Mouse (Mus musculus) brain, adult 2 months (tissue): Measurements from ENCODE around the gene Prpsap1.
"Not testable (repeated sequence)": the region's sequence is repeated elsewhere in the genome, so short reads cannot be mapped to it uniquely, and the experiment has no call there.

Experiments used
- DNase-seq: peaks from one replicate; pipeline ENCODE4 v3.0.0; 2011; ENCODE audit warnings: low read depth, low spot score

The Prpsap1 gene

GRCm38 (mm10) chr11:116488693-116489375 lies 5.2 kb downstream of the Prpsap1 start:
- no peak for DNase-seq

DNA sequence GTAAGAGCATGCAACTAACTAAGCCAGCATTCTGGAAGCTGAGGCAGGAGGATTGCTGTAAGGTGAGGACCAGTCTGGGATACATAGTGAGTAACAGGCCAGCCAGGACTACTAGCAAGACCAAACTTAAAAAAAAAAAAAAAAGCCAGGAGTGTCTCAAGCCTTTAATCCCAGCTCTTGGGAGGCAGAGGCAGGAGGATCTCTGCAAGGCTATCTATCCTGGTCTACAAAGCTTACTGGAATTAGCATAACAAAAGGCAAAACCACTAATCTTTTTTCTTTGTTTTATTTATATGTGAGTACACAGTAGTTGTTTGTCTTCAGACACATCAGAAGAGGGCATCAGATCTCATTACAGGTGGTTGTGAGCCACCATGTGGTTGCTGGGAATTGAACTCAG lies 5.8 kb downstream of the Prpsap1 start:
- no peak for DNase-seq

GRCm38 (mm10) chr11:116484261-116484660 lies 9.7 kb downstream of the Prpsap1 start:
- DNase-seq = no peak

GRCm38 (mm10) chr11:116481776-116482175 lies 12.2 kb downstream of the Prpsap1 start:
- peak; percentile 86 for DNase-seq

DNA sequence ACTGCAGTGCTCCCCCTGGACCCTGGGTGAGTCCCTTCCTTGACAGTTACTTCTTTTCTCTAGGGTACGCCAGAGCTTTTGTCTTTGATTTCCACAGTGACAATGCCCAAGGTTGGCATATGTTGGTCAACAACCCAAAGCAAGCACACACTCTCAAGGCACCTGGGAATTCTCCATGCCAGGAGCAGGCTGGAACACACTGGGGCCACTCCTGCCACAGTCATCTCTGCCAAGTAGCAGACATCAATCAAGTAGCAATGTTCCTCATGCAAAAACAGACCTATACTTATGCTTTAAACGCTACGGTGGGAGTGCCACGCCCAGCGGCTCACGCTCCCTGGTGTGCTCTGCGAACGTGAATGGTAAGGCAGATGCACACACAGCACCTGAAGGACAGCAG lies 13.0 kb downstream of the Prpsap1 start:
- DNase-seq = peak; percentile 63

DNA sequence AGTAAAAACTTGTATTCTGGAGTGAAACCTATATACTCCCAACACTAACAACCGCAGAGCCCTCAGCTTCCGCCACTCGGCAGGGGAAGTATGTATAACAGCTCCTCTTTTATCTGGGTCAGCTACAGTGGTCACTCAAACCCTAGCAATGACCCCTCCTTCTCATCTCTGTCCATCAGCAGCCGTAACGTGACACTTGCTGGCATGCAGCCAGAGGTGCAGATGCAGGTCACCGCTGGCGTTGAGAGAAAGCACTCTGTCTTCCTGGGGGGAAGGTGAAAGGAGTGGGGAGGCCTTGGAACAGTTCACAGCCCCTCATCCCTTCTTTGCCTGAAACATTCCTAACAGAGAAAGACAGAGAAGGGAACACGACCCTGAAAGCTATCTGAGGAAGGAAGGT lies 14.2 kb downstream of the Prpsap1 start:
- no peak for DNase-seq

DNA sequence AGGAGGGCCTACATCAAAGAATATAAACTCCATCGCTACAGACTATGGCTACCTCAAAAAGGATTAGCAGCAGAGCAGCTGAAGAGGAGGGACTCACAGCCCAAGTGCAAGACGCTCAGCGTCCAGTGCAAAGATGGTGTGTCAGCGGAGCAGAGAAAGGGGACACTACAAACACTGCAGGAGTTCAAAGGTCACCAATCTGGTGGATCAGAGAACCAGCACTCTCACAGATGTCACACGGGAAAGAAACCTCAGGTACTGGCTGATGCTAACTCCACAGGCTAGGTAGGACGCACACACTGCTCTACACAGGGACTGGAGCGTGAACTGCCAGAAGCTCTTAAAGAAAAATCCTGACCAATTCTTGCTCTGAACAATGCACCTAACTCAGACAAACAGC lies 15.0 kb downstream of the Prpsap1 start:
- DNase-seq = no peak

DNA sequence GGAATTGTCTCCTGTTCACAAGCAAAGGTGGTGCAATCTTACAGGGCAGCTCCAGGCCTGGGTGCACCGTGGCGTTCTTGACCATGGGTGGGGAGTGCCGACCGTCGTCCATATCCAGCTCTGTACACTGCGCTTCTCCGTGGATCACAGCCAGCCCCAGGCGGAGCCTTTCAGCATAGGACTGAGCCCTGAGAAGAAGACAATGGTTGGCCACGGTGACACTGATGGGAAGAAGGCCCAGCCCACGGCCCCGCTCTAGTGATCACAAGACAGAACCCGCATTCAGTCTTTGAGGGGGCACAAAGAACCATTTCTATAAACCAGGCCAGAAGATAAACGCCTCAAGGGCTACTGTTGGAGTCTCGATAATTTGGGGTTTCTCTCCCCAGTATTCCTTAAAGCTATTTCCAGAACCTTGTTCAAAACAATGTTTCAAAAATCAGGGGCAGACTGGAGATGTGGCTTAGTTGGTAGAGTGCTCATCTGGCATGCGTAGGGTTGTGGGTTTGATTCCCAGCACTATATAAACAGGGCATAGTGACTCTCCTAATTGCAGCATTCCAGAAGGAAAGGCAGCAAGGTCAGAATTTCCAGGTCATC lies 16.7 kb downstream of the Prpsap1 start:
- peak; percentile 77 for DNase-seq

- no peak for DNase-seq
These were observed 17.3 kb downstream of the Prpsap1 start for GRCm38 (mm10) chr11:116476696-116477095.

DNA sequence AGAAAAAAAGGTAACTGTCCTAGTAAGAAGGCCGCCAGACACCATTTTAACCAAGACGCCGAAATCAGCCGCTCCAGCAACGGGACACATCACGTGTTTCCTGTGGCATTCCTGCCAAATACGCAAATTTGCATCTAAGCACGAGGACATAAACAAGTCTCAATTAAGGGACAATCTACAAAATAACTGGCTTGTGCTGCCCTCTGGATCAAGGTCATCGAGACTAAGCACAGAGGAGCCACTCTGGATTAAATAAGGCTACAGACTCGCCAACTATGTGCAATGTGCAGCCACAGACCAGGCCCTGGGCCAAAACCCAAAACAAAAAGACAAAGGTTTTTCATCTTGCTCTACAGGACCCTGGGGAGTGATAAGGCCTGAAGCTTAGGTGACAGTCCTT lies 18.0 kb downstream of the Prpsap1 start:
- DNase-seq = peak; percentile 66

DNA sequence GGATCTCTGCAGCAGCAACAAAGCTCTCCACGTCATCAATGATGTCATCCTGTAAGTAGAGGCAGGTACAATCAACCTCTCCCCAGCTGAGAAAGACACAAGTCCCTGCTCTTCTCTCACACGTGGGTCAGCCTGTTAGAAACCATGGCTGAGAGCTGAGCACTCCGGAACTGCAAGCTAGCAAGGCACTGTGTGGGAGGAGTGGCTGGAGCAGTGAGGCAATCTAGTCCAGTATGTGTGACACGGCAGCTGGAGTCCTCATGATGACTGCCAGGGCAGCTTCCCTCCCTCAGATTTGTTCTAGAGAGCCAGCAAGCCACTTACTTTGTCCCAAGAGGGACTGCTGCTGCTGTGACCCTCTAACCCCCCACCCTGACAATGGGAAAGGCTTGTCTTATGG lies 21.7 kb downstream of the Prpsap1 start:
- DNase-seq = peak; percentile 43

GRCm38 (mm10) chr11:116470896-116471295 lies 23.1 kb downstream of the Prpsap1 start:
- no peak for DNase-seq

- DNase-seq = no peak
These were observed 23.8 kb downstream of the Prpsap1 start for GRCm38 (mm10) chr11:116470249-116470648.

- not testable (repeated sequence) for DNase-seq
These were observed 25.7 kb downstream of the Prpsap1 start for GRCm38 (mm10) chr11:116468338-116468737.

GRCm38 (mm10) chr11:116466141-116466540 lies 27.9 kb downstream of the Prpsap1 start, which contains the start of gene Qrich2:
Qrich2 (minus strand) TSS chr11:116466241.
- no peak for DNase-seq

DNA sequence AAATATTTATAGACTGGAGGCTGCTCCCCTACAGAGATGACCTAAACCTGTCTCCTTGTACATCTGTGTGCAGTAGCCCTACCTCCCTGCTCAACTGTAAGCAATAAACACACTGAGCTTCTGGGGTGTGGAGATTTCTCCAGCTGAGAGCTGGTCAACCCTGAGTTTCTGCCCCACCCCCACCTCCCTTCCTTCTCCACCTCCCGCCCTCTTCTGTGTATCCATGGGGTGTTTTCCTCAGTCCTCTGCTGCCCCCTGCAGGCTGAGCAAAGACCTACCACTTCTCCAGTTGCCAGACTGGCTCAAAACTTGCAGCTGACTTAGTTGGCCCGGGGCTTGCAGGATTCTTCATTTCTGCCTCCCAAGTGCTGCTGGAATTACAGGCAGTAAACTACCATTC lies 30.2 kb downstream of the Prpsap1 start:
- peak; percentile 91 for DNase-seq

- DNase-seq = no peak
These were observed 30.7 kb downstream of the Prpsap1 start for GRCm38 (mm10) chr11:116463338-116463737.

DNA sequence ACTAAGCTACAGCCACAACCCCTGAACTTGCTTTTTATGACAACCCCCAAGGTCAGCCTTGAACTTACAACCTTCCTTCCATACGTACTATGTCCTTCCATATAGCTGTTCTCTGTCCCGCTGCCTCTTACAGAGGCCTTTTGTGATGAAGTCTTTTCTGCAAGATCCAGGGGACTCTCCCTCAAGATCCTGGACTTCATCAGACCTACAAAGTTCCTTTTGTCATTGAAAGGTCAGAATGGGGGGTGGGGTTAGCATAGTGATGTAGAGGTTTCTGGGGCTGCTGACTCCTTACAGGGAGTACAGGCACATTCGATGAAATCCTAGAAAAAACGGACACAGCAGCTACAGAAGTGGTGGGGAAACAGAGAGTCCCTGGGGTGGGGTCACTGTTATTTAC lies 34.2 kb downstream of the Prpsap1 start:
- no peak for DNase-seq

- no peak for DNase-seq
These were observed 37.8 kb downstream of the Prpsap1 start for GRCm38 (mm10) chr11:116456234-116456633.

- no peak for DNase-seq
These were observed 40.1 kb downstream of the Prpsap1 start for GRCm38 (mm10) chr11:116453889-116454288.

DNA sequence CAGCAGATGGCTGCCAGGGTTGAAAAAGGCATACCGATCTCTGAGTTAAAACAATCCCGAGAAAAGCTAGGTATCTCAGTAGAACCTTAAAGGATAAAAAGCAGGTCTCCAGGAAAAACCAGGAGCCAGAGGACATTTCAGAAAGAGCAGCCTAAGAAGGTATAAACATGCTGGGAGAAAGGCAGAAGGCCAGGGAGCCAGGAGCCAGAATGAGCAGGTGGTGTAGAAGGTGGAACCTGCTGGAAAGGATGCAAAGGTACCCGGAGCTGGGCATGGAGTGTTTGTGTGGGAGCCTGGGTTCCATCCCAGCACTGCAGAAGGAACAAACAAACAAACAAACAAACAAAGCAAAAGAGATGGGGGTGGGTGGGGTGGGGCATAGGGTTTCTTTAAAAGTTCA lies 44.7 kb downstream of the Prpsap1 start:
- no peak for DNase-seq

GRCm38 (mm10) chr11:116447822-116448221 lies 46.2 kb downstream of the Prpsap1 start:
- no peak for DNase-seq

- no peak for DNase-seq
These were observed 47.6 kb downstream of the Prpsap1 start for GRCm38 (mm10) chr11:116446308-116446887.
